Mouse (Mus musculus) midbrain, embryonic 12.5 days (tissue): Measurements from ENCODE around the gene Zfp810. TPM values are rescaled to one million over a fixed set of nuclear protein-coding genes. Genes with fewer than 3 reads are reported as not detected.
"Not testable (repeated sequence)": the region's sequence is repeated elsewhere in the genome, so short reads cannot be mapped to it uniquely, and the experiment has no call there.

ENCODE experiments used
- ATAC-seq: fragments of 200-750 bp; cut with Nextera tagmentation; 2 replicates; pipeline ENCODE4 v1.8.0; 2017; ENCODE audit warnings: low read depth, moderate TSS enrichment, moderate library complexity; ENCODE audit not compliant: low FRiP score
- H3K27ac ChIP-seq: fragments of 300-500 bp; sonication (generic); replicated peaks from 2 replicates; pipeline ENCODE4 v1.5.1; 2016; ENCODE audit warnings: mild to moderate bottlenecking
- H3K27me3 ChIP-seq: fragments of 300-500 bp; sonication (generic); 2 replicates; pipeline ENCODE4 v1.6.1; 2016; ENCODE audit warnings: mild to moderate bottlenecking
- H3K36me3 ChIP-seq: fragments of 300-500 bp; sonication (generic); 2 replicates; pipeline ENCODE4 v1.6.1; 2016
- H3K4me1 ChIP-seq: fragments of 300-500 bp; sonication (generic); 2 replicates; pipeline ENCODE4 v1.6.1; 2016
- H3K4me2 ChIP-seq: fragments of 300-500 bp; sonication (generic); replicated peaks from 2 replicates; pipeline ENCODE4 v1.6.1; 2016; ENCODE audit warnings: mild to moderate bottlenecking, moderate library complexity
- H3K4me3 ChIP-seq: fragments of 300-500 bp; sonication (generic); 2 replicates; pipeline ENCODE4 v1.5.1; 2016; ENCODE audit warnings: mild to moderate bottlenecking
- H3K9ac ChIP-seq: fragments of 300-500 bp; sonication (generic); replicated peaks from 2 replicates; pipeline ENCODE4 v1.6.1; 2016; ENCODE audit warnings: mild to moderate bottlenecking, moderate library complexity
- H3K9me3 ChIP-seq: fragments of 300-500 bp; sonication (generic); 2 replicates; pipeline ENCODE4 v1.6.1; 2016; ENCODE audit warnings: mild to moderate bottlenecking
- WGBS: fragments of 180-500 bp; shearing (Covaris S2); methylation state at CpG from one replicate; pipeline ENCODE4 v1.1.7; 2016; 5-methylcytosine and 5-hydroxymethylcytosine counted together
- polyA plus RNA-seq: library from polyadenylated mRNA; unstranded; fragments of >200 nt; fragmentation: Nextera tagmentation; extraction: Ambion mirVana; gene quantifications from 2 replicates; pipeline ENCODE4 v1.2.1, GENCODE M21; 2016

The Zfp810 gene
- polyA plus RNA-seq, 1 experiment from 2014 or later = 37.3 TPM

- H3K27ac ChIP-seq, ATAC-seq, H3K9ac ChIP-seq, H3K4me2 ChIP-seq, H3K36me3 ChIP-seq, H3K27me3 ChIP-seq, H3K4me1 ChIP-seq, H3K4me3 ChIP-seq: not testable (repeated sequence)
- H3K9me3 ChIP-seq = 0 out of 2 replicates have a peak, but pooled peaks cover 12% of the 10 kb centered on the region
- WGBS = 68% methylated on average over 5 of the region's 5 CpGs
Measured at GRCm38 (mm10) chr9:22316047-22316446, 8.6 kb upstream of the Zfp810 start.

GRCm38 (mm10) chr9:22314066-22314465 lies 6.6 kb upstream of the Zfp810 start:
- H3K4me3 ChIP-seq = no peak overlapping the region
- no peaks in the 10 kb centered on the region for H3K27me3 ChIP-seq
- H3K9me3 ChIP-seq = 0 out of 2 replicates have a peak, but pooled peaks cover 12% of the 10 kb centered on the region
- no peaks in the 10 kb centered on the region for H3K36me3 ChIP-seq
- no peak overlapping the region for H3K4me2 ChIP-seq
- ATAC-seq = no peak
- no peak overlapping the region for H3K27ac ChIP-seq
- H3K9ac ChIP-seq = no peak overlapping the region
- 86% methylated on average over 3 of the region's 3 CpGs for WGBS
- no peaks in the 10 kb centered on the region for H3K4me1 ChIP-seq

- Histone ChIP-seq H3K4me2 (no peak overlapping the region), H3K4me3 (no peak overlapping the region), H3K4me1 (no peaks in the 10 kb centered on the region), H3K27me3 (no peaks in the 10 kb centered on the region), H3K36me3 (no peaks in the 10 kb centered on the region), H3K9ac (no peak overlapping the region), H3K9me3 (0 out of 2 replicates have a peak, but pooled peaks cover 12% of the 10 kb centered on the region), H3K27ac (no peak overlapping the region)
- ATAC-seq = no peak
- 89% methylated on average over 5 of the region's 5 CpGs for WGBS
Measured at GRCm38 (mm10) chr9:22313218-22313617, 5.8 kb upstream of the Zfp810 start.

GRCm38 (mm10) chr9:22309651-22310050 lies 2.2 kb upstream of the Zfp810 start:
- Histone ChIP-seq H3K27ac (no peak overlapping the region), H3K4me1 (peaks cover 17% of the 10 kb centered on the region), H3K36me3 (peaks cover 8% of the 10 kb centered on the region), H3K9me3 (no peaks in the 10 kb centered on the region), H3K4me3 (no peak overlapping the region), H3K27me3 (no peaks in the 10 kb centered on the region), H3K4me2 (no peak overlapping the region), H3K9ac (no peak overlapping the region)
- no peak for ATAC-seq
- WGBS = 95% methylated on average over 5 of the region's 5 CpGs

- Histone ChIP-seq H3K36me3 (peaks cover 25% of the 10 kb centered on the region), H3K27ac (peak overlapping the region; percentile 54; the same call in 1 of the 2 replicates), H3K4me3 (peak overlapping the region; percentile 95), H3K4me2 (peak overlapping the region; percentile 87), H3K4me1 (peaks cover 17% of the 10 kb centered on the region)
- H3K9me3 ChIP-seq, H3K27me3 ChIP-seq, H3K9ac ChIP-seq, ATAC-seq: not testable (repeated sequence)
- WGBS = 12% methylated on average over 9 of the region's 9 CpGs
Measured at GRCm38 (mm10) chr9:22307920-22308262, 443 bp upstream of the Zfp810 start.

- H3K27me3 ChIP-seq = no peaks in the 10 kb centered on the region
- ATAC-seq = no peak
- H3K27ac ChIP-seq = peak overlapping the region; percentile 79
- no peaks in the 10 kb centered on the region for H3K9me3 ChIP-seq
- 21% methylated on average over 6 of the region's 6 CpGs for WGBS
- peaks cover 37% of the 10 kb centered on the region for H3K36me3 ChIP-seq
- H3K9ac ChIP-seq = peak overlapping the region; percentile 99
- H3K4me1 ChIP-seq = peaks cover 17% of the 10 kb centered on the region
- peak overlapping the region; percentile 87 for H3K4me2 ChIP-seq
- H3K4me3 ChIP-seq = peak overlapping the region; percentile 95
Measured at GRCm38 (mm10) chr9:22306726-22307125, 722 bp downstream of the Zfp810 start.

GRCm38 (mm10) chr9:22302199-22302598 lies 5.2 kb downstream of the Zfp810 start:
- no peak for ATAC-seq
- 96% methylated on average over 1 of the region's 1 CpGs for WGBS
- Histone ChIP-seq H3K9me3 (no peaks in the 10 kb centered on the region), H3K9ac (no peak overlapping the region), H3K27me3 (no peaks in the 10 kb centered on the region), H3K27ac (no peak overlapping the region), H3K4me1 (peaks cover 17% of the 10 kb centered on the region), H3K4me3 (no peak overlapping the region), H3K36me3 (peaks cover 67% of the 10 kb centered on the region), H3K4me2 (no peak overlapping the region)

GRCm38 (mm10) chr9:22278733-22279132 lies 28.7 kb downstream of the Zfp810 start:
- H3K36me3 ChIP-seq = peaks cover 90% of the 10 kb centered on the region
- H3K27ac ChIP-seq = no peak overlapping the region
- H3K4me1 ChIP-seq = no peaks in the 10 kb centered on the region
- H3K4me3 ChIP-seq = no peak overlapping the region
- peaks cover 72% of the 10 kb centered on the region for H3K9me3 ChIP-seq
- H3K27me3 ChIP-seq = no peaks in the 10 kb centered on the region
- H3K4me2 ChIP-seq = no peak overlapping the region
- ATAC-seq = no peak
- 98% methylated on average over 4 of the region's 4 CpGs for WGBS
- H3K9ac ChIP-seq = no peak overlapping the region

GRCm38 (mm10) chr9:22268886-22269285 lies 38.6 kb downstream of the Zfp810 start:
- Histone ChIP-seq H3K9me3 (peaks cover 13% of the 10 kb centered on the region; the same call in 1 of the 2 replicates), H3K4me3 (no peak overlapping the region), H3K27ac (no peak overlapping the region), H3K27me3 (no peaks in the 10 kb centered on the region), H3K4me1 (no peaks in the 10 kb centered on the region), H3K36me3 (peaks cover 12% of the 10 kb centered on the region), H3K4me2 (no peak overlapping the region), H3K9ac (no peak overlapping the region)
- WGBS = 92% methylated on average over 1 of the region's 1 CpGs
- ATAC-seq = no peak

- H3K4me3 ChIP-seq = no peak overlapping the region
- no peak overlapping the region for H3K27ac ChIP-seq
- no peak overlapping the region for H3K9ac ChIP-seq
- peaks cover 3% of the 10 kb centered on the region; the same call in 1 of the 2 replicates for H3K9me3 ChIP-seq
- H3K4me2 ChIP-seq = no peak overlapping the region
- H3K4me1 ChIP-seq = peaks cover 4% of the 10 kb centered on the region; the same call in 1 of the 2 replicates
- WGBS = 88% methylated on average over 10 of the region's 10 CpGs
- H3K27me3 ChIP-seq = no peaks in the 10 kb centered on the region
- ATAC-seq = no peak
- no peaks in the 10 kb centered on the region for H3K36me3 ChIP-seq
Measured at GRCm38 (mm10) chr9:22262611-22263010, 44.8 kb downstream of the Zfp810 start.

- H3K36me3 ChIP-seq = peaks cover under 1% of the 10 kb centered on the region; the same call in 1 of the 2 replicates
- H3K4me3 ChIP-seq = no peak overlapping the region
- no peaks in the 10 kb centered on the region for H3K9me3 ChIP-seq
- ATAC-seq = no peak
- H3K4me1 ChIP-seq = peaks cover 4% of the 10 kb centered on the region; the same call in 1 of the 2 replicates
- no peaks in the 10 kb centered on the region for H3K27me3 ChIP-seq
- no peak overlapping the region for H3K9ac ChIP-seq
- no peak overlapping the region for H3K27ac ChIP-seq
- H3K4me2 ChIP-seq = no peak overlapping the region
- 93% methylated on average over 1 of the region's 1 CpGs for WGBS
Measured at GRCm38 (mm10) chr9:22261594-22261993, 45.9 kb downstream of the Zfp810 start.

GRCm38 (mm10) chr9:22260092-22260422 lies 47.4 kb downstream of the Zfp810 start:
- peaks cover 4% of the 10 kb centered on the region; the same call in 1 of the 2 replicates for H3K4me1 ChIP-seq
- H3K27ac ChIP-seq = no peak overlapping the region
- H3K4me2 ChIP-seq = peak overlapping the region; percentile 77
- peaks cover 11% of the 10 kb centered on the region for H3K9me3 ChIP-seq
- H3K9ac ChIP-seq = no peak overlapping the region
- no peaks in the 10 kb centered on the region for H3K27me3 ChIP-seq
- WGBS = 28% methylated on average over 3 of the region's 3 CpGs
- peak overlapping the region; percentile 69 for H3K4me3 ChIP-seq
- no peak for ATAC-seq
- H3K36me3 ChIP-seq = peaks cover 16% of the 10 kb centered on the region
